Mouse (Mus musculus) heart, adult 2 months (tissue): ENCODE measurements at regions not wholly inside any gene's neighbourhood (a gene's known extent, or its start where the extent isn't known, plus 50 kb on each side); places are given as distances from the start of the nearest gene placed in this dataset.

Experiments used
- CTCF ChIP-seq: fragments of 200-600 bp; IDR thresholded peaks from 2 replicates; pipeline ENCODE4 v1.8.1; 2022; ENCODE audit warnings: antibody characterized with exemption, mild to moderate bottlenecking, moderate library complexity
- POLR2A ChIP-seq: fragments of 200-500 bp; IDR thresholded peaks from 2 replicates; pipeline ENCODE4 v1.6.1; 2011; ENCODE audit warnings: mild to moderate bottlenecking, low read depth, low read length, control low read depth; ENCODE audit not compliant: insufficient read depth

DNA sequence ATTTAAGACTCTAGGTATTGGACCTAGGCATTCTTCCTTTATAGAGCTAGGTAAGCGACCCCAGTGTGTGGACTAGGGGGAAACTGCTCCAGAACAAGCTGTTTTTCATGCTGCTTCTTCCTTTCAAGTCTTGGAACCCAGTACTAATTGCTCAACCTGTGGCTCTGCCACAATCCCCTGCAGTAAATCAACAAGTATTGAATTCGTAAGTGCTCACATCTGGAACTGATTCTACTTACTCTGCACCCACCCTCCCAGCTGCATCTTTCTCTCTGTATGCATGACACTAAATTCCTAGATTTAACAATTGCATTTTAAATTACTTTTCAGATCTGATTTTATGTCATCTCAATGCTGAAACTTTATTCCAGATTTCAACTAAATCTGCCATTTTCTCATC lies 388.9 kb upstream of the Ascc3 start:
- TF ChIP-seq CTCF (no peak), POLR2A (no peak)
